Mouse (Mus musculus) hindbrain, embryonic 13.5 days (tissue): Measurements from ENCODE around the gene Rgs6. TPM values are rescaled to one million over a fixed set of nuclear protein-coding genes. Genes with fewer than 3 reads are reported as not detected.

Source experiments
- ATAC-seq: fragments of 200-750 bp; cut with Nextera tagmentation; 2 replicates; pipeline ENCODE4 v1.8.0; 2017; ENCODE audit warnings: moderate TSS enrichment; ENCODE audit not compliant: low FRiP score
- H3K27ac ChIP-seq: fragments of 300-500 bp; sonication (generic); 2 replicates; pipeline ENCODE4 v1.5.1; 2015; ENCODE audit warnings: inconsistent platforms, mild to moderate bottlenecking, moderate library complexity
- H3K27me3 ChIP-seq: fragments of 300-500 bp; sonication (generic); 2 replicates; pipeline ENCODE4 v1.6.1; 2015; ENCODE audit warnings: mild to moderate bottlenecking, inconsistent platforms
- H3K36me3 ChIP-seq: fragments of 300-500 bp; sonication (generic); 2 replicates; pipeline ENCODE4 v1.6.1; 2015; ENCODE audit warnings: mild to moderate bottlenecking, inconsistent platforms
- H3K4me1 ChIP-seq: fragments of 300-500 bp; sonication (generic); replicated peaks from 2 replicates; pipeline ENCODE4 v1.6.1; 2015; ENCODE audit warnings: inconsistent platforms
- H3K4me2 ChIP-seq: fragments of 300-500 bp; sonication (generic); 2 replicates; pipeline ENCODE4 v1.6.1; 2015; ENCODE audit warnings: inconsistent platforms, mild to moderate bottlenecking, moderate library complexity
- H3K4me3 ChIP-seq: fragments of 300-500 bp; sonication (generic); 2 replicates; pipeline ENCODE4 v1.5.1; 2015; ENCODE audit warnings: mild to moderate bottlenecking, inconsistent platforms
- H3K9ac ChIP-seq: fragments of 300-500 bp; sonication (generic); 2 replicates; pipeline ENCODE4 v1.6.1; 2015; ENCODE audit warnings: mild to moderate bottlenecking, inconsistent platforms
- H3K9me3 ChIP-seq: fragments of 300-500 bp; sonication (generic); 2 replicates; pipeline ENCODE4 v1.6.1; 2016; ENCODE audit warnings: inconsistent platforms
- WGBS: fragments of 180-500 bp; shearing (Covaris S2); methylation state at CpG from one replicate; pipeline ENCODE4 v1.1.7; 2015; 5-methylcytosine and 5-hydroxymethylcytosine counted together
- polyA plus RNA-seq: library from polyadenylated mRNA; unstranded; fragments of >200 nt; fragmentation: Nextera tagmentation; extraction: Ambion mirVana; gene quantifications from 2 replicates; pipeline ENCODE4 v1.2.1, GENCODE M21; 2015

Gene Rgs6
- polyA plus RNA-seq, 1 experiment from 2014 or later = 7.4 TPM

GRCm38 (mm10) chr12:82914127-82914526 is 326.0 kb downstream of the Rgs6 start:
- H3K4me1 ChIP-seq = no peaks in the 10 kb centered on the region
- no peak overlapping the region for H3K4me2 ChIP-seq
- 87% methylated on average over 4 of the region's 4 CpGs for WGBS
- no peaks in the 10 kb centered on the region for H3K9me3 ChIP-seq
- H3K27me3 ChIP-seq = no peaks in the 10 kb centered on the region
- H3K4me3 ChIP-seq = no peak overlapping the region
- H3K9ac ChIP-seq = no peak overlapping the region
- no peak for ATAC-seq
- no peak overlapping the region for H3K27ac ChIP-seq
- H3K36me3 ChIP-seq = no peaks in the 10 kb centered on the region

- no peaks in the 10 kb centered on the region for H3K27me3 ChIP-seq
- WGBS = 61% methylated on average over 2 of the region's 2 CpGs
- no peak for ATAC-seq
- H3K4me2 ChIP-seq = no peak overlapping the region
- no peak overlapping the region for H3K4me3 ChIP-seq
- no peaks in the 10 kb centered on the region for H3K4me1 ChIP-seq
- H3K36me3 ChIP-seq = no peaks in the 10 kb centered on the region
- H3K9ac ChIP-seq = no peak overlapping the region
- H3K9me3 ChIP-seq = no peaks in the 10 kb centered on the region
- H3K27ac ChIP-seq = no peak overlapping the region
Measured at GRCm38 (mm10) chr12:82920146-82920545, 332.1 kb downstream of the Rgs6 start.

- H3K36me3 ChIP-seq = no peaks in the 10 kb centered on the region
- no peak for ATAC-seq
- WGBS = 93% methylated on average over 20 of the region's 20 CpGs
- no peak overlapping the region for H3K27ac ChIP-seq
- H3K9ac ChIP-seq = no peak overlapping the region
- no peak overlapping the region for H3K4me2 ChIP-seq
- no peak overlapping the region for H3K4me3 ChIP-seq
- H3K27me3 ChIP-seq = no peaks in the 10 kb centered on the region
- H3K4me1 ChIP-seq = no peaks in the 10 kb centered on the region
- H3K9me3 ChIP-seq = no peaks in the 10 kb centered on the region
Measured at GRCm38 (mm10) chr12:82921287-82922015, 333.4 kb downstream of the Rgs6 start.

- ATAC-seq = no peak
- Histone ChIP-seq H3K36me3 (no peaks in the 10 kb centered on the region), H3K9me3 (no peaks in the 10 kb centered on the region), H3K4me1 (no peaks in the 10 kb centered on the region), H3K27me3 (no peaks in the 10 kb centered on the region), H3K4me3 (no peak overlapping the region), H3K27ac (no peak overlapping the region), H3K4me2 (no peak overlapping the region), H3K9ac (no peak overlapping the region)
- WGBS = 92% methylated on average over 4 of the region's 4 CpGs
Measured at GRCm38 (mm10) chr12:82922856-82923506, 334.9 kb downstream of the Rgs6 start.

- H3K36me3 ChIP-seq = no peaks in the 10 kb centered on the region
- no peak for ATAC-seq
- no peaks in the 10 kb centered on the region for H3K27me3 ChIP-seq
- H3K27ac ChIP-seq = peak overlapping the region; percentile 40; the same call in 1 of the 2 replicates
- H3K4me3 ChIP-seq = no peak overlapping the region
- peaks cover 4% of the 10 kb centered on the region; the same call in 1 of the 2 replicates for H3K4me1 ChIP-seq
- WGBS = 70% methylated on average over 14 of the region's 14 CpGs
- no peaks in the 10 kb centered on the region for H3K9me3 ChIP-seq
- no peak overlapping the region for H3K4me2 ChIP-seq
- H3K9ac ChIP-seq = no peak overlapping the region
Measured at GRCm38 (mm10) chr12:82932706-82933461, 344.8 kb downstream of the Rgs6 start.

- Histone ChIP-seq H3K9ac (no peak overlapping the region), H3K27ac (no peak overlapping the region), H3K4me3 (no peak overlapping the region), H3K4me1 (peaks cover 4% of the 10 kb centered on the region; the same call in 1 of the 2 replicates), H3K9me3 (no peaks in the 10 kb centered on the region), H3K36me3 (no peaks in the 10 kb centered on the region), H3K27me3 (no peaks in the 10 kb centered on the region), H3K4me2 (no peak overlapping the region)
- 80% methylated on average over 6 of the region's 6 CpGs for WGBS
- ATAC-seq = no peak
Measured at GRCm38 (mm10) chr12:82935121-82935762, 347.1 kb downstream of the Rgs6 start.

- no peak overlapping the region for H3K9ac ChIP-seq
- H3K27ac ChIP-seq = no peak overlapping the region
- no peak for ATAC-seq
- peaks cover 4% of the 10 kb centered on the region; the same call in 1 of the 2 replicates for H3K4me1 ChIP-seq
- H3K27me3 ChIP-seq = no peaks in the 10 kb centered on the region
- no peak overlapping the region for H3K4me2 ChIP-seq
- no peaks in the 10 kb centered on the region for H3K9me3 ChIP-seq
- H3K36me3 ChIP-seq = no peaks in the 10 kb centered on the region
- no peak overlapping the region for H3K4me3 ChIP-seq
- 88% methylated on average over 1 of the region's 1 CpGs for WGBS
Measured at GRCm38 (mm10) chr12:82935767-82936166, 347.7 kb downstream of the Rgs6 start.

GRCm38 (mm10) chr12:82940461-82940860 is 352.4 kb downstream of the Rgs6 start:
- no peaks in the 10 kb centered on the region for H3K4me1 ChIP-seq
- ATAC-seq = no peak
- no peaks in the 10 kb centered on the region for H3K9me3 ChIP-seq
- no peak overlapping the region for H3K9ac ChIP-seq
- no peak overlapping the region for H3K4me2 ChIP-seq
- no peak overlapping the region for H3K4me3 ChIP-seq
- no peak overlapping the region for H3K27ac ChIP-seq
- 76% methylated on average over 4 of the region's 4 CpGs for WGBS
- no peaks in the 10 kb centered on the region for H3K27me3 ChIP-seq
- no peaks in the 10 kb centered on the region for H3K36me3 ChIP-seq

- Histone ChIP-seq H3K27ac (no peak overlapping the region), H3K9ac (no peak overlapping the region), H3K4me1 (no peaks in the 10 kb centered on the region), H3K9me3 (no peaks in the 10 kb centered on the region), H3K36me3 (no peaks in the 10 kb centered on the region), H3K4me2 (no peak overlapping the region), H3K4me3 (no peak overlapping the region), H3K27me3 (no peaks in the 10 kb centered on the region)
- ATAC-seq = no peak
- WGBS = 19% methylated on average over 5 of the region's 5 CpGs
Measured at GRCm38 (mm10) chr12:82946507-82946906, 358.4 kb downstream of the Rgs6 start.

- no peak overlapping the region for H3K4me2 ChIP-seq
- no peak overlapping the region for H3K27ac ChIP-seq
- no peak overlapping the region for H3K4me3 ChIP-seq
- no peaks in the 10 kb centered on the region for H3K36me3 ChIP-seq
- H3K4me1 ChIP-seq = peaks cover 10% of the 10 kb centered on the region
- H3K9me3 ChIP-seq = no peaks in the 10 kb centered on the region
- no peak overlapping the region for H3K9ac ChIP-seq
- ATAC-seq = no peak
- no peaks in the 10 kb centered on the region for H3K27me3 ChIP-seq
- 78% methylated on average over 9 of the region's 9 CpGs for WGBS
Measured at GRCm38 (mm10) chr12:82961111-82961510, 373.0 kb downstream of the Rgs6 start.

GRCm38 (mm10) chr12:82961852-82962251 is 373.8 kb downstream of the Rgs6 start:
- Histone ChIP-seq H3K4me3 (no peak overlapping the region), H3K36me3 (no peaks in the 10 kb centered on the region), H3K4me1 (peaks cover 10% of the 10 kb centered on the region), H3K4me2 (no peak overlapping the region), H3K27ac (no peak overlapping the region), H3K27me3 (no peaks in the 10 kb centered on the region), H3K9me3 (no peaks in the 10 kb centered on the region), H3K9ac (no peak overlapping the region)
- 72% methylated on average over 4 of the region's 4 CpGs for WGBS
- ATAC-seq = no peak

- Histone ChIP-seq H3K4me2 (no peak overlapping the region), H3K4me3 (no peak overlapping the region), H3K36me3 (no peaks in the 10 kb centered on the region), H3K9ac (no peak overlapping the region), H3K9me3 (no peaks in the 10 kb centered on the region), H3K4me1 (no peaks in the 10 kb centered on the region), H3K27ac (no peak overlapping the region; the same call in 1 of the 2 replicates), H3K27me3 (no peaks in the 10 kb centered on the region)
- WGBS = 47% methylated on average over 4 of the region's 4 CpGs
- no peak for ATAC-seq
Measured at GRCm38 (mm10) chr12:82970521-82971105, 382.5 kb downstream of the Rgs6 start.
